Mouse (Mus musculus): ENCODE results near the gene Lrrc75b.
A peak's percentile ranks its signal among the peaks of the same experiment; 100 is the strongest.
"Not testable (repeated sequence)": the region's sequence is repeated elsewhere in the genome, so short reads cannot be mapped to it uniquely, and the experiment has no call there.

The Lrrc75b gene

GRCm38 (mm10) chr10:75568029-75568428, 7.9 kb upstream of the Lrrc75b start:
- DNase-seq (ENCODE audit: low spot score in 2 of 2): no peak

GRCm38 (mm10) chr10:75566765-75567164, 6.6 kb upstream of the Lrrc75b start:
- not testable (repeated sequence) for DNase-seq (ENCODE audit: low spot score in 2 of 2)

GRCm38 (mm10) chr10:75566321-75566720, 6.2 kb upstream of the Lrrc75b start:
- DNase-seq (ENCODE audit: low spot score in 2 of 2): no peak

GRCm38 (mm10) chr10:75565906-75566305, 5.8 kb upstream of the Lrrc75b start:
- DNase-seq (ENCODE audit: low spot score in 2 of 2): no peak

GRCm38 (mm10) chr10:75565436-75565835, 5.3 kb upstream of the Lrrc75b start:
- DNase-seq (ENCODE audit: low spot score in 2 of 2): no peak

GRCm38 (mm10) chr10:75564687-75565265, 4.6 kb upstream of the Lrrc75b start:
- DNase-seq (ENCODE audit: low spot score in 2 of 2): no peak

GRCm38 (mm10) chr10:75562596-75562995, 2.5 kb upstream of the Lrrc75b start:
- DNase-seq (ENCODE audit: low spot score in 2 of 2): no peak

- DNase-seq (ENCODE audit: low spot score in 2 of 2): no peak
Measured at GRCm38 (mm10) chr10:75561071-75561654, 1.0 kb upstream of the Lrrc75b start, which contains the start of gene Ggt1. Ggt1 (plus strand) TSS chr10:75561604.

- no peak for DNase-seq (ENCODE audit: low spot score in 2 of 2)
Measured at GRCm38 (mm10) chr10:75560549-75560899, 394 bp upstream of the Lrrc75b start.

GRCm38 (mm10) chr10:75559041-75559675, 972 bp downstream of the Lrrc75b start:
- DNase-seq (ENCODE audit: low spot score in 2 of 2): peak in 1 of 2 experiments; percentile 17

GRCm38 (mm10) chr10:75558515-75558914, 1.6 kb downstream of the Lrrc75b start:
- peak; percentile 36 to 52 for DNase-seq (ENCODE audit: low spot score in 2 of 2)

- DNase-seq (ENCODE audit: low spot score in 2 of 2): peak; percentile 57 to 71
Measured at GRCm38 (mm10) chr10:75556026-75556425, 4.1 kb downstream of the Lrrc75b start.

GRCm38 (mm10) chr10:75555557-75555956, 4.6 kb downstream of the Lrrc75b start:
- no peak for DNase-seq (ENCODE audit: low spot score in 2 of 2)

GRCm38 (mm10) chr10:75554090-75554489, 6.0 kb downstream of the Lrrc75b start:
- no peak for DNase-seq (ENCODE audit: low spot score in 2 of 2)

GRCm38 (mm10) chr10:75552701-75553450, 7.3 kb downstream of the Lrrc75b start:
- DNase-seq (ENCODE audit: low spot score in 2 of 2): no peak

- no peak for DNase-seq (ENCODE audit: low spot score in 2 of 2)
Measured at GRCm38 (mm10) chr10:75552106-75552505, 8.0 kb downstream of the Lrrc75b start.

- DNase-seq (ENCODE audit: low spot score in 2 of 2): no peak
Measured at GRCm38 (mm10) chr10:75551175-75551574, 9.0 kb downstream of the Lrrc75b start.

GRCm38 (mm10) chr10:75549886-75550285, 10.2 kb downstream of the Lrrc75b start:
- no peak for DNase-seq (ENCODE audit: low spot score in 2 of 2)

GRCm38 (mm10) chr10:75548486-75548885, 11.6 kb downstream of the Lrrc75b start:
- DNase-seq (ENCODE audit: low spot score in 2 of 2): no peak

GRCm38 (mm10) chr10:75547901-75548300, 12.2 kb downstream of the Lrrc75b start:
- DNase-seq (ENCODE audit: low spot score in 2 of 2): no peak

GRCm38 (mm10) chr10:75536123-75536522, 24.0 kb downstream of the Lrrc75b start:
- no peak for DNase-seq (ENCODE audit: low spot score in 2 of 2)

GRCm38 (mm10) chr10:75535423-75535822, 24.7 kb downstream of the Lrrc75b start:
- no peak for DNase-seq (ENCODE audit: low spot score in 2 of 2)

- no peak for DNase-seq (ENCODE audit: low spot score in 2 of 2)
Measured at GRCm38 (mm10) chr10:75534934-75535333, 25.2 kb downstream of the Lrrc75b start.
